Mouse (Mus musculus) limb, embryonic 13.5 days (tissue): ENCODE measurements around the gene Gm15093. TPM values are rescaled to one million over a fixed set of nuclear protein-coding genes. Genes with fewer than 3 reads are reported as not detected.
"Not testable (repeated sequence)": the region's sequence is repeated elsewhere in the genome, so short reads cannot be mapped to it uniquely, and the experiment has no call there.

Experiments used
- ATAC-seq: fragments of 200-750 bp; cut with Nextera tagmentation; 2 replicates; pipeline ENCODE4 v1.8.0; 2017; ENCODE audit warnings: low read depth, moderate number of reproducible peaks, moderate TSS enrichment; ENCODE audit not compliant: low FRiP score
- H3K27ac ChIP-seq: fragments of 300-500 bp; sonication (generic); 2 replicates; pipeline ENCODE4 v1.5.1; 2015; ENCODE audit warnings: inconsistent platforms, mild to moderate bottlenecking, moderate library complexity
- H3K27me3 ChIP-seq: fragments of 300-500 bp; sonication (generic); 2 replicates; pipeline ENCODE4 v1.6.1; 2015; ENCODE audit warnings: mild to moderate bottlenecking, inconsistent platforms
- H3K36me3 ChIP-seq: fragments of 300-500 bp; sonication (generic); 2 replicates; pipeline ENCODE4 v1.6.1; 2015; ENCODE audit warnings: inconsistent platforms, mild to moderate bottlenecking, moderate library complexity
- H3K4me1 ChIP-seq: fragments of 300-500 bp; sonication (generic); 2 replicates; pipeline ENCODE4 v1.6.1; 2015; ENCODE audit warnings: inconsistent platforms
- H3K4me2 ChIP-seq: fragments of 300-500 bp; sonication (generic); replicated peaks from 2 replicates; pipeline ENCODE4 v1.6.1; 2015; ENCODE audit warnings: inconsistent platforms, mild to moderate bottlenecking, moderate library complexity
- H3K4me3 ChIP-seq: fragments of 300-500 bp; sonication (generic); 2 replicates; pipeline ENCODE4 v1.5.1; 2015; ENCODE audit warnings: moderate library complexity, mild to moderate bottlenecking, inconsistent platforms
- H3K9ac ChIP-seq: fragments of 300-500 bp; sonication (generic); 2 replicates; pipeline ENCODE4 v1.6.1; 2015; ENCODE audit warnings: mild to moderate bottlenecking, inconsistent platforms
- H3K9me3 ChIP-seq: fragments of 300-500 bp; sonication (generic); 2 replicates; pipeline ENCODE4 v1.6.1; 2016; ENCODE audit warnings: inconsistent platforms
- WGBS: fragments of 180-500 bp; shearing (Covaris S2); methylation state at CpG from one replicate; pipeline ENCODE4 v1.1.7; 2015; 5-methylcytosine and 5-hydroxymethylcytosine counted together
- polyA plus RNA-seq: library from polyadenylated mRNA; unstranded; fragments of >200 nt; fragmentation: Nextera tagmentation; extraction: Ambion mirVana; gene quantifications from 2 replicates; pipeline ENCODE4 v1.2.1, GENCODE M21; 2015

Gene Gm15093
- polyA plus RNA-seq, result not detected in 2 replicates

DNA sequence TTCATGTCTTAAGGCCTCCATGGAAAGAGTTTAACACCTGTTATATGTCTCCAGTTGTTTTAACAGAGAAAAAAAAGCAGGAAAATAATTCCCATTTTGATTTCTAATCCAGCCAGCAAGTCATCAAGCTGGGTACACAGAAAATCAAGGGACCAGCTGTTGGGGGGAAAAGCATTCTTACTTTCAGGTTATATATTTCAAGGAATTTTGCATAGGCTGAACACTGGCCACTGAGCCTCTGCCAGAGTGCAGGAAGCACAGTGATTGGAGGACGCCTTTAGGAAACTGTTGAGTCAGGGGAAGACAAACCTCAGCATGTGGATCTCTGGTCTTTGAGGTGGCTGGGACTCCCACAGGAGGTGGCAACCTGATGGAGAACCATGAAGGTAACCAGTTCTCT lies at the start of gene Gm15093:
Gm15093 (plus strand) TSS at position 301 of the 400 bp plus-strand sequence.
- ATAC-seq, H3K9ac ChIP-seq, H3K27ac ChIP-seq, H3K4me2 ChIP-seq, H3K27me3 ChIP-seq, H3K9me3 ChIP-seq, H3K4me1 ChIP-seq, H3K4me3 ChIP-seq, H3K36me3 ChIP-seq: not testable (repeated sequence)
- WGBS, result no CpG with 5 or more reads among the region's 1 CpGs

Other genes starting within 250 kb of the Gm15093 start
- not detected in 2 replicates for gene Ott, start 198.1 kb upstream of the Gm15093 start, polyA plus RNA-seq
- gene Gm15085, start 175.2 kb downstream of the Gm15093 start, polyA plus RNA-seq, result not detected in 2 replicates